Mouse (Mus musculus) intestine, postnatal 0 days (tissue): Measurements from ENCODE around the gene Cckbr. TPM values are rescaled to one million over a fixed set of nuclear protein-coding genes. Genes with fewer than 3 reads are reported as not detected.

Experiments used
- ATAC-seq: fragments of 200-750 bp; cut with Nextera tagmentation; 2 replicates; pipeline ENCODE4 v1.8.0; 2017; ENCODE audit warnings: mild to moderate bottlenecking, moderate TSS enrichment, moderate library complexity
- H3K27ac ChIP-seq: fragments of 300-500 bp; sonication (generic); 2 replicates; pipeline ENCODE4 v1.5.1; 2014; ENCODE audit warnings: mild to moderate bottlenecking, low read depth, low read length, moderate library complexity
- H3K27me3 ChIP-seq: fragments of 300-500 bp; sonication (generic); replicated peaks from 2 replicates; pipeline ENCODE4 v1.6.1; 2014; ENCODE audit warnings: low read length, mixed read lengths; ENCODE audit not compliant: control insufficient read depth, insufficient read depth
- H3K36me3 ChIP-seq: fragments of 300-500 bp; sonication (generic); 2 replicates; pipeline ENCODE4 v1.6.1; 2014; ENCODE audit warnings: mild to moderate bottlenecking, moderate library complexity; ENCODE audit not compliant: control insufficient read depth, insufficient read depth
- H3K4me1 ChIP-seq: fragments of 300-500 bp; sonication (generic); replicated peaks from 2 replicates; pipeline ENCODE4 v1.6.1; 2014; ENCODE audit warnings: antibody characterized with exemption, low read length, mixed read lengths; ENCODE audit not compliant: control insufficient read depth, insufficient read depth
- H3K4me2 ChIP-seq: fragments of 300-500 bp; sonication (generic); replicated peaks from 2 replicates; pipeline ENCODE4 v1.6.1; 2014; ENCODE audit warnings: low read depth, mild to moderate bottlenecking, moderate library complexity
- H3K4me3 ChIP-seq: fragments of 300-500 bp; sonication (generic); 2 replicates; pipeline ENCODE4 v1.5.1; 2014; ENCODE audit warnings: low read depth, low read length
- H3K9ac ChIP-seq: fragments of 300-500 bp; sonication (generic); 2 replicates; pipeline ENCODE4 v1.6.1; 2014; ENCODE audit warnings: mild to moderate bottlenecking, low read depth, low read length
- H3K9me3 ChIP-seq: fragments of 300-500 bp; sonication (generic); 2 replicates; pipeline ENCODE4 v1.6.1; 2016; ENCODE audit warnings: mixed run types; ENCODE audit not compliant: control insufficient read depth
- CTCF ChIP-seq: sonication (generic); IDR thresholded peaks from 2 replicates; pipeline ENCODE4 v1.5.1; 2016; ENCODE audit warnings: low read depth, mild to moderate bottlenecking, control low read depth, antibody characterized with exemption, moderate library complexity
- WGBS: fragments of 180-500 bp; shearing (Covaris S2); extraction: QIAGEN DNeasy Blood & Tissue Kit; methylation state at CpG from one replicate; pipeline ENCODE4 v1.1.7; 2014; 5-methylcytosine and 5-hydroxymethylcytosine counted together
- polyA plus RNA-seq: library from polyadenylated mRNA; unstranded; fragments of >200 nt; fragmentation: Nextera tagmentation; extraction: Ambion mirVana; gene quantifications from 2 replicates; pipeline ENCODE4 v1.2.1, GENCODE M21; 2015

The Cckbr gene
- polyA plus RNA-seq, 1 experiment from 2014 or later: 0.17 TPM

- peak overlapping the region; percentile 79 for H3K4me2 ChIP-seq
- no peak for ATAC-seq
- WGBS: 64% methylated on average over 23 of the region's 23 CpGs
Observed at GRCm38 (mm10) chr7:105480561-105481504, 55.3 kb downstream of the Cckbr start.

DNA sequence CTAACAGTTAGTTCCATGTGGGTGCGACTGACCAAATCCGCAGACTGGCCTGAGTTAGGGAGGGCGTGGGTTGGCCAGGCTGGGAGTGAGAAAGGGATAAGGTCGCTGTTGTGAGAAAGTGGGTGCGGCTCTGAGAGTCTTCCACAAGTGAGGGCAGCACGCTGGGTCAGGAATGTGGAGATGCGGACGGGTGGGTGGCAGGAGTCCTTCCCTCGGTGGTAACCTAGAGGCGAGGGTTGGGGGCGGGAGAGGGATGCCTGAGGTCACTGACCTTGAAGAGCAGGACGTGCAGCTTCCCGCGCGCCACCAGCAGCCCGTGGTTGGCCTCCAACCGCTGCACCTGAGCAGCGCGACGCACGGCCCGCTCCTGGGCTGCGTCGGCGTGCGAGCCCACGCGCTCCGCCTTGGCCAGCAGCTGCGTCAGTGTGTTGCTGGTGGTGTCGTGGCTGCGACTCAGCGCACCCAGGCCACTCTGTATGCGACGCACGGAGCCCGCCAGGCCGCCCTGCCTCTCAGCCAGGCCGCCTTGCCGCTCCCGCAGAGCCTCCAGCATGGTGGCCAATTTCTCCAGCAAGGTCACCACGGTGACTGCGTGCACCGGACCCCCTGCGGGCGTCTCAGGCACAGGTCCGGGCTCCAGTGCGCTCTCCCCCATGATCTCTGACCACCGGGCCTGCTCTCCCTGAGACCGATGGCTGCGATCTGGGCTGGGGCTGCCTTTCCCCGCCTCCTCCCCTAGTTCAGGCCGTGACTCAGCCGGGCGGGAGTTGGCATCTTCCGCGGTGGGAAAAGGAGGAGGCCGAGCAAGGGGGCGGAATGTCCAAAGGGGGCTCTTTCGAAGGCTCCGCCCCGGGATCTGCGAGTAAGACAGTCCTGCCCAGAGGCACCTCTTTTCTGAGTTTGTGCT lies 56.2 kb downstream of the Cckbr start, which contains the start of gene Cavin3:
Gene Cavin3, minus strand, starts transcription at position 796 of the 907 bp plus-strand sequence.
- H3K27me3 ChIP-seq: no peaks in the 10 kb centered on the region; the same call in 1 of the 2 replicates
- peak within 1 kb of the TSS; percentile 79 for H3K4me2 ChIP-seq
- H3K9ac ChIP-seq: peak within 1 kb of the TSS; percentile 65
- peak within 1 kb of the TSS; percentile 49 for H3K4me3 ChIP-seq
- WGBS: 4% methylated on average over 59 of the region's 63 CpGs
- 0 out of 2 replicates have a peak, but pooled peaks cover 4% of the 10 kb centered on the region for H3K4me1 ChIP-seq
- ATAC-seq: peak; percentile 79
- H3K27ac ChIP-seq: peak within 1 kb of the TSS; percentile 82
- no peaks in the 10 kb centered on the region for H3K36me3 ChIP-seq
- H3K9me3 ChIP-seq: no peaks in the 10 kb centered on the region
- TF ChIP-seq CTCF: no peak

More at GRCm38 (mm10) chr7:105480561-105481504, 55.3 kb downstream of the Cckbr start:
- Histone ChIP-seq H3K4me1 (0 out of 2 replicates have a peak, but pooled peaks cover 4% of the 10 kb centered on the region), H3K27ac (peak overlapping the region; percentile 82), H3K36me3 (no peaks in the 10 kb centered on the region), H3K9ac (peak overlapping the region; percentile 65; the same call in 1 of the 2 replicates), H3K27me3 (no peaks in the 10 kb centered on the region; the same call in 1 of the 2 replicates), H3K9me3 (no peaks in the 10 kb centered on the region), H3K4me3 (peak overlapping the region; percentile 49)
- TF ChIP-seq CTCF: no peak

DNA sequence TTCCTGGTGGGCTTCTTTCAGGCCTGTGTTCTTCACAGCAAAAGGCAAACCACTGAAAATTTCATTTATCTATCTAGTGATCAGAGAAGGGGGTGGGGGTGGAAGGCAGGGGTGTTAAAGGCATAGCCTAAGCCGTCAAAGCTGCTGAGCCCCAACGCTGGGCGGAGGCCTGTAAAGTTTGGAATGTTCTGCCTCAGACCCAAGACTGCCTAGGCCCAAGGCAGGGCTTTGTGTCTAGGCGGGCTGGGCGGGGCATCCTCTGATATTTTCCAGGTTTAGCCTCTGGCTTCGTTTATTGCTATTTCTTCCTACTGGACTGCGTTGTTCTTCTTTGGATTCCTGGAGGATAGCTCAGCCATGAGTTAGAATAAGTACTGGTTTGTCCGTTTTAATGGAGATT lies 56.9 kb downstream of the Cckbr start:
- no peaks in the 10 kb centered on the region for H3K36me3 ChIP-seq
- no peaks in the 10 kb centered on the region; the same call in 1 of the 2 replicates for H3K27me3 ChIP-seq
- H3K9me3 ChIP-seq: no peaks in the 10 kb centered on the region
- TF ChIP-seq CTCF: no peak
- H3K9ac ChIP-seq: peak overlapping the region; percentile 65; the same call in 1 of the 2 replicates
- peak overlapping the region; percentile 49 for H3K4me3 ChIP-seq
- H3K4me1 ChIP-seq: 0 out of 2 replicates have a peak, but pooled peaks cover 4% of the 10 kb centered on the region
- peak; percentile 64; the same call in 1 of the 2 replicates for ATAC-seq
- peak overlapping the region; percentile 82 for H3K27ac ChIP-seq
- WGBS: 29% methylated on average over 8 of the region's 8 CpGs
- H3K4me2 ChIP-seq: peak overlapping the region; percentile 79

DNA sequence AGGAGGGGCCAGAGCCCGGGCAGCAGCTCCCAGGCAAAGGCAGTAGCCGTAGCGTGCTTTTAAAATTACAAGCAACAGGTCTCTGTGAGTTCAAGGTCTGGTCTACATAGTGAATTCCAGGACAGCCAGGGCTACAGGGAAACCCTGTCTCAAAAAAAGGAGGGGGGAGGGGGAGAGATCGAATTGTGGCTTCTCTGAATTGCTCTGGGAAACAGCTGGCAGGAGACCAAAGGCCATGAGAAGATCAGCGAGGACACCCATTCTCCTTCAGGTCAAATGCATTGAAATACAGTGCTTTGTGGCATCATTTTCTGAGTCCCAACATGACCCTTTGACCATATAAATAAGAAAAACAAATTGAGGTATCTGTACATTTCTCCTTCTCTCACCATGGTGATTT lies 59.5 kb downstream of the Cckbr start:
- H3K27me3 ChIP-seq: no peaks in the 10 kb centered on the region; the same call in 1 of the 2 replicates
- H3K4me3 ChIP-seq: no peak overlapping the region
- no peaks in the 10 kb centered on the region for H3K36me3 ChIP-seq
- WGBS: 58% methylated on average over 5 of the region's 5 CpGs
- 0 out of 2 replicates have a peak, but pooled peaks cover 4% of the 10 kb centered on the region for H3K4me1 ChIP-seq
- TF ChIP-seq CTCF: no peak
- H3K9ac ChIP-seq: no peak overlapping the region
- H3K9me3 ChIP-seq: no peaks in the 10 kb centered on the region
- no peak for ATAC-seq
- H3K4me2 ChIP-seq: no peak overlapping the region
- no peak overlapping the region for H3K27ac ChIP-seq

GRCm38 (mm10) chr7:105487104-105487876 lies 61.8 kb downstream of the Cckbr start:
- Histone ChIP-seq H3K4me3 (no peak overlapping the region), H3K4me1 (0 out of 2 replicates have a peak, but pooled peaks cover 4% of the 10 kb centered on the region), H3K4me2 (no peak overlapping the region), H3K36me3 (no peaks in the 10 kb centered on the region), H3K9ac (no peak overlapping the region), H3K27ac (no peak overlapping the region), H3K9me3 (no peaks in the 10 kb centered on the region), H3K27me3 (no peaks in the 10 kb centered on the region)
- ATAC-seq: no peak
- no peak for TF ChIP-seq CTCF
- 73% methylated on average over 6 of the region's 6 CpGs for WGBS
